Mouse (Mus musculus): ENCODE measurements at regions not wholly inside any gene's neighbourhood (a gene's known extent, or its start where the extent isn't known, plus 50 kb on each side); places are given as distances from the start of the nearest gene placed in this dataset.
A peak's percentile ranks its signal among the peaks of the same experiment; 100 is the strongest.

GRCm38 (mm10) chr2:9574196-9574595 lies 306.9 kb upstream of the 4930412O13Rik start:
- Histone ChIP-seq H3K79me3 (ENCODE audit: low read depth) (no peaks in the 10 kb centered on the region), H3K79me2 (ENCODE audit: control insufficient read depth, insufficient read depth) (no peaks in the 10 kb centered on the region), H3ac (ENCODE audit: control insufficient read depth, insufficient read length, low read depth) (no peak overlapping the region), H3K4me3 (ENCODE audit: insufficient read depth, poor library complexity, severe bottlenecking) (no peak overlapping the region), H3K36me3 (ENCODE audit: control insufficient read depth, insufficient read depth) (no peaks in the 10 kb centered on the region), H3K27me3 (ENCODE audit: control insufficient read depth, insufficient read depth, insufficient read length) (no peaks in the 10 kb centered on the region)
- TF ChIP-seq FOSL1 (IDR thresholded peaks at IDR 0.05; ENCODE audit: insufficient read depth, low read length, poor library complexity, severe bottlenecking) = peak; percentile 45
- no peak for TF ChIP-seq MYOG (IDR thresholded peaks at IDR 0.05; ENCODE audit: control insufficient read depth, extremely low read depth, insufficient read length)
- TF ChIP-seq CTCF (IDR thresholded peaks at IDR 0.05; ENCODE audit: control insufficient read depth, insufficient read depth, insufficient read length) = no peak

GRCm38 (mm10) chr2:9574651-9575050 lies 306.4 kb upstream of the 4930412O13Rik start:
- Histone ChIP-seq H3K36me3 (ENCODE audit: control insufficient read depth, insufficient read depth) (no peaks in the 10 kb centered on the region), H3K79me2 (ENCODE audit: control insufficient read depth, insufficient read depth) (no peaks in the 10 kb centered on the region), H3K27me3 (ENCODE audit: control insufficient read depth, insufficient read depth, insufficient read length) (no peaks in the 10 kb centered on the region), H3K79me3 (ENCODE audit: low read depth) (no peaks in the 10 kb centered on the region), H3K4me3 (ENCODE audit: insufficient read depth, poor library complexity, severe bottlenecking) (no peak overlapping the region), H3ac (ENCODE audit: control insufficient read depth, insufficient read length, low read depth) (no peak overlapping the region)
- TF ChIP-seq MYOG (IDR thresholded peaks at IDR 0.05; ENCODE audit: control insufficient read depth, extremely low read depth, insufficient read length) = no peak
- TF ChIP-seq MAX (IDR thresholded peaks at IDR 0.05) = no peak

GRCm38 (mm10) chr2:9577868-9578267 lies 303.2 kb upstream of the 4930412O13Rik start:
- H3K79me3 ChIP-seq (ENCODE audit: low read depth) = no peaks in the 10 kb centered on the region
- no peak overlapping the region for H3K4me3 ChIP-seq (ENCODE audit: insufficient read depth, poor library complexity, severe bottlenecking)
- TF ChIP-seq MAX (IDR thresholded peaks at IDR 0.05) = no peak
- TF ChIP-seq CEBPB (IDR thresholded peaks at IDR 0.05; ENCODE audit: low read depth) = no peak
- TF ChIP-seq FOSL1 (IDR thresholded peaks at IDR 0.05; ENCODE audit: insufficient read depth, low read length, poor library complexity, severe bottlenecking) = no peak
- no peak for TF ChIP-seq MYOG (IDR thresholded peaks at IDR 0.05; ENCODE audit: control insufficient read depth, extremely low read depth, insufficient read length)
- no peak for TF ChIP-seq MYOD1 (IDR thresholded peaks at IDR 0.05; ENCODE audit: control insufficient read depth, insufficient read length, low read depth)
- TF ChIP-seq USF1 (IDR thresholded peaks at IDR 0.05; ENCODE audit: low read depth) = no peak
- no peak for TF ChIP-seq CTCF (IDR thresholded peaks at IDR 0.05; ENCODE audit: control insufficient read depth, insufficient read depth, insufficient read length)
- H3K27me3 ChIP-seq (ENCODE audit: control insufficient read depth, insufficient read depth, insufficient read length) = no peaks in the 10 kb centered on the region
- no peak overlapping the region for H3ac ChIP-seq (ENCODE audit: control insufficient read depth, insufficient read length, low read depth)
- H3K36me3 ChIP-seq (ENCODE audit: control insufficient read depth, insufficient read depth) = no peaks in the 10 kb centered on the region
- H3K79me2 ChIP-seq (ENCODE audit: control insufficient read depth, insufficient read depth) = no peaks in the 10 kb centered on the region

GRCm38 (mm10) chr2:9587389-9587788 lies 293.7 kb upstream of the 4930412O13Rik start:
- no peak for TF ChIP-seq MYOD1 (IDR thresholded peaks at IDR 0.05; ENCODE audit: control insufficient read depth, insufficient read length, low read depth)
- TF ChIP-seq MYOG (IDR thresholded peaks at IDR 0.05; ENCODE audit: control insufficient read depth, extremely low read depth, insufficient read length) = no peak
- TF ChIP-seq USF1 (IDR thresholded peaks at IDR 0.05; ENCODE audit: low read depth) = no peak
- TF ChIP-seq FOSL1 (IDR thresholded peaks at IDR 0.05; ENCODE audit: insufficient read depth, low read length, poor library complexity, severe bottlenecking) = no peak
- no peak for TF ChIP-seq CTCF (IDR thresholded peaks at IDR 0.05; ENCODE audit: control insufficient read depth, insufficient read depth, insufficient read length)
- TF ChIP-seq CEBPB (IDR thresholded peaks at IDR 0.05; ENCODE audit: low read depth) = no peak
- no peak for TF ChIP-seq MAX (IDR thresholded peaks at IDR 0.05)
- H3K4me3 ChIP-seq (ENCODE audit: insufficient read depth, poor library complexity, severe bottlenecking) = no peak overlapping the region
- H3K27me3 ChIP-seq (ENCODE audit: control insufficient read depth, insufficient read depth, insufficient read length) = no peaks in the 10 kb centered on the region
- no peak overlapping the region for H3ac ChIP-seq (ENCODE audit: control insufficient read depth, insufficient read length, low read depth)
- no peaks in the 10 kb centered on the region for H3K79me2 ChIP-seq (ENCODE audit: control insufficient read depth, insufficient read depth)
- H3K36me3 ChIP-seq (ENCODE audit: control insufficient read depth, insufficient read depth) = no peaks in the 10 kb centered on the region
- H3K79me3 ChIP-seq (ENCODE audit: low read depth) = no peaks in the 10 kb centered on the region

GRCm38 (mm10) chr2:9589200-9589599 lies 291.9 kb upstream of the 4930412O13Rik start:
- Histone ChIP-seq H3K79me3 (ENCODE audit: low read depth) (no peaks in the 10 kb centered on the region), H3K27me3 (ENCODE audit: control insufficient read depth, insufficient read depth, insufficient read length) (no peaks in the 10 kb centered on the region), H3ac (ENCODE audit: control insufficient read depth, insufficient read length, low read depth) (no peak overlapping the region), H3K4me3 (ENCODE audit: insufficient read depth, poor library complexity, severe bottlenecking) (no peak overlapping the region), H3K36me3 (ENCODE audit: control insufficient read depth, insufficient read depth) (no peaks in the 10 kb centered on the region), H3K79me2 (ENCODE audit: control insufficient read depth, insufficient read depth) (no peaks in the 10 kb centered on the region)
- TF ChIP-seq CTCF (IDR thresholded peaks at IDR 0.05; ENCODE audit: control insufficient read depth, insufficient read depth, insufficient read length) = no peak
- no peak for TF ChIP-seq MAX (IDR thresholded peaks at IDR 0.05)
- no peak for TF ChIP-seq MYOD1 (IDR thresholded peaks at IDR 0.05; ENCODE audit: control insufficient read depth, insufficient read length, low read depth)
- no peak for TF ChIP-seq FOSL1 (IDR thresholded peaks at IDR 0.05; ENCODE audit: insufficient read depth, low read length, poor library complexity, severe bottlenecking)
- no peak for TF ChIP-seq CEBPB (IDR thresholded peaks at IDR 0.05; ENCODE audit: low read depth)
- no peak for TF ChIP-seq USF1 (IDR thresholded peaks at IDR 0.05; ENCODE audit: low read depth)
- no peak for TF ChIP-seq MYOG (IDR thresholded peaks at IDR 0.05; ENCODE audit: control insufficient read depth, extremely low read depth, insufficient read length)

- no peaks in the 10 kb centered on the region for H3K79me2 ChIP-seq (ENCODE audit: control insufficient read depth, insufficient read depth)
- H3K27me3 ChIP-seq (ENCODE audit: control insufficient read depth, insufficient read depth, insufficient read length) = no peaks in the 10 kb centered on the region
- no peak overlapping the region for H3ac ChIP-seq (ENCODE audit: control insufficient read depth, insufficient read length, low read depth)
- no peak overlapping the region for H3K4me3 ChIP-seq (ENCODE audit: insufficient read depth, poor library complexity, severe bottlenecking)
- H3K79me3 ChIP-seq (ENCODE audit: low read depth) = no peaks in the 10 kb centered on the region
- no peaks in the 10 kb centered on the region for H3K36me3 ChIP-seq (ENCODE audit: control insufficient read depth, insufficient read depth)
- TF ChIP-seq MYOD1 (IDR thresholded peaks at IDR 0.05; ENCODE audit: control insufficient read depth, insufficient read length, low read depth) (no peak), CEBPB (IDR thresholded peaks at IDR 0.05; ENCODE audit: low read depth) (no peak), CTCF (IDR thresholded peaks at IDR 0.05; ENCODE audit: control insufficient read depth, insufficient read depth, insufficient read length) (no peak), USF1 (IDR thresholded peaks at IDR 0.05; ENCODE audit: low read depth) (no peak), MAX (IDR thresholded peaks at IDR 0.05) (no peak), FOSL1 (IDR thresholded peaks at IDR 0.05; ENCODE audit: insufficient read depth, low read length, poor library complexity, severe bottlenecking) (no peak), MYOG (IDR thresholded peaks at IDR 0.05; ENCODE audit: control insufficient read depth, extremely low read depth, insufficient read length) (no peak)
These were observed 288.5 kb upstream of the 4930412O13Rik start for GRCm38 (mm10) chr2:9592531-9592930.

Measured in C2C12 (cell line).